Mouse (Mus musculus): Measurements from ENCODE around the gene Bysl. TPM values are rescaled to one million over a fixed set of nuclear protein-coding genes. Genes with fewer than 3 reads are reported as not detected.

Gene Bysl
- polyA plus RNA-seq, 1 experiment from 2014 or later: 30.8 TPM

- peak; percentile 31 for DNase-seq (ENCODE audit: low spot score)
- H3K27ac ChIP-seq (ENCODE audit: low read depth, low read length): 0 out of 2 replicates have a peak overlapping the region, but pooled peaks have one; percentile 17
These were observed 42.3 kb downstream of the Bysl start for GRCm38 (mm10) chr17:47568951-47569527.

GRCm38 (mm10) chr17:47568389-47568788 lies 42.9 kb downstream of the Bysl start:
- no peak overlapping the region for H3K9ac ChIP-seq (ENCODE audit: low read depth, low read length)
- H3K4me1 ChIP-seq (replicated peaks; ENCODE audit: control insufficient read depth, insufficient read depth, low read length): no peaks in the 10 kb centered on the region; the same call in 1 of the 2 replicates
- H3K27ac ChIP-seq (ENCODE audit: low read depth, low read length): no peak overlapping the region
- no peaks in the 10 kb centered on the region for H3K27me3 ChIP-seq (ENCODE audit: control insufficient read depth, insufficient read depth, low read length)
- H3K9me3 ChIP-seq (ENCODE audit: control insufficient read depth, low read length): no peaks in the 10 kb centered on the region
- H3K36me3 ChIP-seq (ENCODE audit: control insufficient read depth, insufficient read depth, low read length): no peaks in the 10 kb centered on the region
- H3K4me3 ChIP-seq (ENCODE audit: low read depth, low read length): no peak overlapping the region
- ATAC-seq (ENCODE audit: low FRiP score) (no peak), DNase-seq (ENCODE audit: low spot score) (no peak)
- H3K4me2 ChIP-seq (replicated peaks; ENCODE audit: low read depth, low read length): no peak overlapping the region
- WGBS: 94% methylated on average over 3 of the region's 3 CpGs

More at GRCm38 (mm10) chr17:47568951-47569527, 42.3 kb downstream of the Bysl start:
- H3K4me3 ChIP-seq (ENCODE audit: low read depth, low read length): no peak overlapping the region
- no peaks in the 10 kb centered on the region; the same call in 1 of the 2 replicates for H3K4me1 ChIP-seq (replicated peaks; ENCODE audit: control insufficient read depth, insufficient read depth, low read length)
- H3K4me2 ChIP-seq (replicated peaks; ENCODE audit: low read depth, low read length): no peak overlapping the region
- no peaks in the 10 kb centered on the region for H3K9me3 ChIP-seq (ENCODE audit: control insufficient read depth, low read length)
- H3K27me3 ChIP-seq (ENCODE audit: control insufficient read depth, insufficient read depth, low read length): no peaks in the 10 kb centered on the region
- no peak overlapping the region for H3K9ac ChIP-seq (ENCODE audit: low read depth, low read length)
- 62% methylated on average over 10 of the region's 10 CpGs for WGBS
- no peaks in the 10 kb centered on the region for H3K36me3 ChIP-seq (ENCODE audit: control insufficient read depth, insufficient read depth, low read length)
- peak; percentile 67; the same call in 1 of the 2 replicates for ATAC-seq (ENCODE audit: low FRiP score)

GRCm38 (mm10) chr17:47567271-47567670 lies 44.0 kb downstream of the Bysl start:
- 89% methylated on average over 3 of the region's 3 CpGs for WGBS
- no peaks in the 10 kb centered on the region; the same call in 1 of the 2 replicates for H3K4me1 ChIP-seq (replicated peaks; ENCODE audit: control insufficient read depth, insufficient read depth, low read length)

GRCm38 (mm10) chr17:47566133-47566532 lies 45.2 kb downstream of the Bysl start:
- DNase-seq (ENCODE audit: low spot score): peak; percentile 31
- 12% methylated on average over 2 of the region's 2 CpGs for whole genome bisulfite sequencing

More at GRCm38 (mm10) chr17:47567271-47567670, 44.0 kb downstream of the Bysl start:
- Histone ChIP-seq H3K27ac (ENCODE audit: low read depth, low read length) (no peak overlapping the region; the same call in 1 of the 2 replicates), H3K36me3 (ENCODE audit: control insufficient read depth, insufficient read depth, low read length) (no peaks in the 10 kb centered on the region), H3K9me3 (ENCODE audit: control insufficient read depth, low read length) (no peaks in the 10 kb centered on the region), H3K4me2 (replicated peaks; ENCODE audit: low read depth, low read length) (no peak overlapping the region), H3K4me3 (ENCODE audit: low read depth, low read length) (no peak overlapping the region), H3K27me3 (ENCODE audit: control insufficient read depth, insufficient read depth, low read length) (no peaks in the 10 kb centered on the region), H3K9ac (ENCODE audit: low read depth, low read length) (no peak overlapping the region)
- no peak for DNase-seq (ENCODE audit: low spot score)
- ATAC-seq (ENCODE audit: low FRiP score): no peak

GRCm38 (mm10) chr17:47564612-47565011 lies 46.7 kb downstream of the Bysl start:
- DNase-seq (ENCODE audit: low spot score) (no peak), ATAC-seq (ENCODE audit: low FRiP score) (no peak)
- Histone ChIP-seq H3K27ac (ENCODE audit: low read depth, low read length) (no peak overlapping the region), H3K9me3 (ENCODE audit: control insufficient read depth, low read length) (no peaks in the 10 kb centered on the region), H3K4me1 (replicated peaks; ENCODE audit: control insufficient read depth, insufficient read depth, low read length) (no peaks in the 10 kb centered on the region), H3K27me3 (ENCODE audit: control insufficient read depth, insufficient read depth, low read length) (no peaks in the 10 kb centered on the region), H3K4me3 (ENCODE audit: low read depth, low read length) (no peak overlapping the region), H3K9ac (ENCODE audit: low read depth, low read length) (no peak overlapping the region), H3K36me3 (ENCODE audit: control insufficient read depth, insufficient read depth, low read length) (no peaks in the 10 kb centered on the region), H3K4me2 (replicated peaks; ENCODE audit: low read depth, low read length) (no peak overlapping the region)
- WGBS: 83% methylated on average over 5 of the region's 5 CpGs

More at GRCm38 (mm10) chr17:47566133-47566532, 45.2 kb downstream of the Bysl start:
- no peak overlapping the region for H3K4me2 ChIP-seq (replicated peaks; ENCODE audit: low read depth, low read length)
- no peaks in the 10 kb centered on the region for H3K4me1 ChIP-seq (replicated peaks; ENCODE audit: control insufficient read depth, insufficient read depth, low read length)
- H3K27ac ChIP-seq (ENCODE audit: low read depth, low read length): no peak overlapping the region
- no peaks in the 10 kb centered on the region for H3K9me3 ChIP-seq (ENCODE audit: control insufficient read depth, low read length)
- H3K4me3 ChIP-seq (ENCODE audit: low read depth, low read length): no peak overlapping the region
- peak; percentile 68 for ATAC-seq (ENCODE audit: low FRiP score)
- no peaks in the 10 kb centered on the region for H3K36me3 ChIP-seq (ENCODE audit: control insufficient read depth, insufficient read depth, low read length)
- no peak overlapping the region for H3K9ac ChIP-seq (ENCODE audit: low read depth, low read length)
- H3K27me3 ChIP-seq (ENCODE audit: control insufficient read depth, insufficient read depth, low read length): no peaks in the 10 kb centered on the region

GRCm38 (mm10) chr17:47562875-47563274 lies 48.4 kb downstream of the Bysl start:
- Histone ChIP-seq H3K4me2 (replicated peaks; ENCODE audit: low read depth, low read length) (no peak overlapping the region), H3K27me3 (ENCODE audit: control insufficient read depth, insufficient read depth, low read length) (no peaks in the 10 kb centered on the region), H3K36me3 (ENCODE audit: control insufficient read depth, insufficient read depth, low read length) (no peaks in the 10 kb centered on the region), H3K9me3 (ENCODE audit: control insufficient read depth, low read length) (no peaks in the 10 kb centered on the region), H3K4me3 (ENCODE audit: low read depth, low read length) (no peak overlapping the region), H3K4me1 (replicated peaks; ENCODE audit: control insufficient read depth, insufficient read depth, low read length) (no peaks in the 10 kb centered on the region), H3K27ac (ENCODE audit: low read depth, low read length) (no peak overlapping the region), H3K9ac (ENCODE audit: low read depth, low read length) (no peak overlapping the region)
- 80% methylated on average over 6 of the region's 6 CpGs for WGBS
- DNase-seq (ENCODE audit: low spot score) (no peak), ATAC-seq (ENCODE audit: low FRiP score) (no peak)

GRCm38 (mm10) chr17:47559726-47560125 lies 51.6 kb downstream of the Bysl start:
- H3K4me3 ChIP-seq (ENCODE audit: low read depth, low read length): no peak overlapping the region
- no peak overlapping the region for H3K27ac ChIP-seq (ENCODE audit: low read depth, low read length)
- H3K36me3 ChIP-seq (ENCODE audit: control insufficient read depth, insufficient read depth, low read length): no peaks in the 10 kb centered on the region
- no peaks in the 10 kb centered on the region for H3K9me3 ChIP-seq (ENCODE audit: control insufficient read depth, low read length)
- no peak overlapping the region for H3K9ac ChIP-seq (ENCODE audit: low read depth, low read length)
- no peak for ATAC-seq (ENCODE audit: low FRiP score)
- H3K4me2 ChIP-seq (replicated peaks; ENCODE audit: low read depth, low read length): no peak overlapping the region
- WGBS: 72% methylated on average over 6 of the region's 6 CpGs
- no peaks in the 10 kb centered on the region for H3K27me3 ChIP-seq (ENCODE audit: control insufficient read depth, insufficient read depth, low read length)
- no peaks in the 10 kb centered on the region for H3K4me1 ChIP-seq (replicated peaks; ENCODE audit: control insufficient read depth, insufficient read depth, low read length)
- DNase-seq (ENCODE audit: low spot score): no peak

- no peak for ATAC-seq (ENCODE audit: low FRiP score)
- H3K27ac ChIP-seq (ENCODE audit: low read depth, low read length): no peak overlapping the region
- H3K9me3 ChIP-seq (ENCODE audit: control insufficient read depth, low read length): no peaks in the 10 kb centered on the region
- WGBS: 65% methylated on average over 3 of the region's 3 CpGs
- no peaks in the 10 kb centered on the region for H3K4me1 ChIP-seq (replicated peaks; ENCODE audit: control insufficient read depth, insufficient read depth, low read length)
- no peak for DNase-seq (ENCODE audit: low spot score)
- H3K27me3 ChIP-seq (ENCODE audit: control insufficient read depth, insufficient read depth, low read length): no peaks in the 10 kb centered on the region
- no peak overlapping the region for H3K4me2 ChIP-seq (replicated peaks; ENCODE audit: low read depth, low read length)
- no peak overlapping the region for H3K9ac ChIP-seq (ENCODE audit: low read depth, low read length)
- no peaks in the 10 kb centered on the region for H3K36me3 ChIP-seq (ENCODE audit: control insufficient read depth, insufficient read depth, low read length)
- no peak overlapping the region for H3K4me3 ChIP-seq (ENCODE audit: low read depth, low read length)
These were observed 54.1 kb downstream of the Bysl start for GRCm38 (mm10) chr17:47557179-47557578.

- H3K27ac ChIP-seq (ENCODE audit: low read depth, low read length): no peak overlapping the region
- no peak overlapping the region for H3K9ac ChIP-seq (ENCODE audit: low read depth, low read length)
- WGBS: 78% methylated on average over 9 of the region's 10 CpGs
- ATAC-seq (ENCODE audit: low FRiP score) (no peak), DNase-seq (ENCODE audit: low spot score) (no peak)
- H3K36me3 ChIP-seq (ENCODE audit: control insufficient read depth, insufficient read depth, low read length): no peaks in the 10 kb centered on the region
- H3K4me2 ChIP-seq (replicated peaks; ENCODE audit: low read depth, low read length): no peak overlapping the region
- H3K4me3 ChIP-seq (ENCODE audit: low read depth, low read length): no peak overlapping the region
- H3K4me1 ChIP-seq (replicated peaks; ENCODE audit: control insufficient read depth, insufficient read depth, low read length): no peaks in the 10 kb centered on the region
- no peaks in the 10 kb centered on the region for H3K9me3 ChIP-seq (ENCODE audit: control insufficient read depth, low read length)
- no peaks in the 10 kb centered on the region for H3K27me3 ChIP-seq (ENCODE audit: control insufficient read depth, insufficient read depth, low read length)
These were observed 56.7 kb downstream of the Bysl start for GRCm38 (mm10) chr17:47554621-47555020.
